8 mouse cellular contexts compared by ENCODE assay signal in the genomic region with DNA sequence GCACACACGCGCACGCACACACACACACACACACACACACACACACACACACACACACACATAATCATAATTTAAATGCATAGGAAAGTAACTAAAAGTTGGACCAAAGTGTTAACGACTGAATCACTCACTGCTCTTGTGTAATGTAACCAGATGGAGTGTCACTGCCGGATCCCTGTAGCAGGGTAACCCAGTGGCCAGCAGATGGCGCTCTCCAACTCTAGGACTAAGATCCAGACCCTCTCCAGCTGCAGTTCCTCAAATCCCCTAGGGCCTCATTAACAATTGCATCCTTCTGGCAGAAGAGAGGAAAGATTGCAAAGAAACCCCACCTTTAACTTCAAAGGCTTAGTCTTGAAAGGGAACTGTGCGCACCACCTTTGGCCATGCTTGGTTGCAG.
DNase-seq lines count a peak whose midpoint lies in the region; ATAC-seq lines count a peak whose summit lies in the region.

No protein-coding gene starts in this region.

- WGBS in limb, embryonic 11.5 days, result 41% methylated on average over 7 of the region's 7 CpGs
- 22% methylated on average over 5 of the region's 7 CpGs for WGBS in midbrain, embryonic 16.5 days

- no peak for ATAC-seq in cerebellum, adult (ENCODE audit: insufficient number of reproducible peaks, low FRiP score, low TSS enrichment)
- ATAC-seq in limb, embryonic 11.5 days (ENCODE audit: insufficient number of reproducible peaks, low FRiP score, low TSS enrichment, low read depth), result peak; percentile 44
- peak; percentile 88 for ATAC-seq in midbrain, embryonic 16.5 days

- H3K36me3 ChIP-seq in limb, embryonic 11.5 days (ENCODE audit: control insufficient read depth, insufficient read depth, low read length), result no peaks in the 10 kb centered on the region
- H3K36me3 ChIP-seq in midbrain, embryonic 16.5 days (ENCODE audit: control insufficient read depth, insufficient read depth, low read length), result no peaks in the 10 kb centered on the region

- H3K27me3 ChIP-seq in limb, embryonic 11.5 days (ENCODE audit: control insufficient read depth, insufficient read depth, low read length), result no peaks in the 10 kb centered on the region
- H3K27me3 ChIP-seq in midbrain, embryonic 16.5 days (ENCODE audit: control insufficient read depth, insufficient read depth, low read depth, low read length), result no peaks in the 10 kb centered on the region

- H3K4me3 ChIP-seq in limb, embryonic 11.5 days (ENCODE audit: low read depth, low read length), result no peak overlapping the region
- H3K4me3 ChIP-seq in midbrain, embryonic 16.5 days (ENCODE audit: low read depth, low read length), result no peak overlapping the region

- H3K9ac ChIP-seq in limb, embryonic 11.5 days (ENCODE audit: low read length), result no peak overlapping the region
- H3K9ac ChIP-seq in midbrain, embryonic 16.5 days (ENCODE audit: low read depth, low read length), result no peak overlapping the region

- no peak overlapping the region for H3K27ac ChIP-seq in limb, embryonic 11.5 days (replicated peaks; ENCODE audit: low read depth, low read length)
- no peak overlapping the region for H3K27ac ChIP-seq in midbrain, embryonic 16.5 days (ENCODE audit: low read length)

- no peak overlapping the region for H3K4me2 ChIP-seq in limb, embryonic 11.5 days (ENCODE audit: low read depth, severe bottlenecking)
- no peak overlapping the region for H3K4me2 ChIP-seq in midbrain, embryonic 16.5 days (ENCODE audit: low read length)

- H3K4me1 ChIP-seq in limb, embryonic 11.5 days (ENCODE audit: control insufficient read depth, insufficient read depth, low read length), result no peaks in the 10 kb centered on the region
- H3K4me1 ChIP-seq in midbrain, embryonic 16.5 days (ENCODE audit: control insufficient read depth, insufficient read depth, low read length), result no peaks in the 10 kb centered on the region

- peak; percentile 26 for DNase-seq in cerebellum, adult 11 months
- peak; percentile 81 for DNase-seq in embryo, embryonic 11.5 days (ENCODE audit: low read depth, low spot score)
- peak; percentile 62 to 83 for DNase-seq in gastrocnemius, postnatal 4 days (ENCODE audit: low spot score in 2 of 2)
- peak; percentile 71 for DNase-seq in kidney, adult 18-20 months
- DNase-seq in limb, embryonic 11.5 days (ENCODE audit: low spot score), result peak; percentile 88
- peak; percentile 18 to 27 for DNase-seq in spleen, postnatal 36 days (ENCODE audit: low spot score in 2 of 2)

- no peaks in the 10 kb centered on the region for H3K9me3 ChIP-seq in limb, embryonic 11.5 days (ENCODE audit: control insufficient read depth, low read length)
- H3K9me3 ChIP-seq in midbrain, embryonic 16.5 days (replicated peaks; ENCODE audit: control insufficient read depth, low read length, poor library complexity, severe bottlenecking), result no peaks in the 10 kb centered on the region

Comparison
In these comparisons a context has a peak if more than half of its experiments do, and no peak if none do; other contexts are left out.
1. DNase-seq: peak in every context shown above with its lines; median percentile 88 in limb, embryonic 11.5 days; 81 in embryo, embryonic 11.5 days; 72 in gastrocnemius, postnatal 4 days; 71 in kidney, adult 18-20 months; 26 in cerebellum, adult 11 months; 22 in spleen, postnatal 36 days.